Mouse (Mus musculus) cortical plate, adult 2 months (tissue): ENCODE results near the gene Ulk3. TPM values are rescaled to one million over a fixed set of nuclear protein-coding genes. Genes with fewer than 3 reads are reported as not detected.

ENCODE experiments used
- H3K27ac ChIP-seq: fragments of 200-500 bp; 2 replicates; pipeline ENCODE4 v1.5.1; 2012; ENCODE audit warnings: low read length, control low read depth, inconsistent platforms; ENCODE audit not compliant: insufficient read depth
- H3K4me1 ChIP-seq: fragments of 200-500 bp; 2 replicates; pipeline ENCODE4 v1.6.1; 2011; ENCODE audit warnings: low read length; ENCODE audit not compliant: control insufficient read depth, insufficient read depth
- H3K4me3 ChIP-seq: fragments of 200-500 bp; 2 replicates; pipeline ENCODE4 v1.5.1; 2011; ENCODE audit warnings: mild to moderate bottlenecking, low read length, control low read depth; ENCODE audit not compliant: insufficient read depth
- CTCF ChIP-seq: fragments of 200-500 bp; IDR thresholded peaks from 2 replicates; pipeline ENCODE4 v1.5.1; 2011; ENCODE audit warnings: mild to moderate bottlenecking, control low read depth, low read length; ENCODE audit not compliant: insufficient read depth; ENCODE audit errors: extremely low read depth
- POLR2A ChIP-seq: fragments of 200-500 bp; IDR thresholded peaks from 2 replicates; pipeline ENCODE4 v1.6.1; 2011; ENCODE audit warnings: mild to moderate bottlenecking, low read length, control low read depth; ENCODE audit not compliant: insufficient read depth; ENCODE audit errors: extremely low read depth
- polyA plus RNA-seq: library from polyadenylated mRNA; depleted of rRNA; stranded (reverse); fragments of >200 nt; gene quantifications from 2 replicates; pipeline ENCODE4 v1.2.3, GENCODE M21; 2012

Ulk3 gene
- polyA plus RNA-seq, 1 experiment: 54.5 TPM

- Histone ChIP-seq H3K27ac (no peak overlapping the region), H3K4me1 (peaks cover 15% of the 10 kb centered on the region), H3K4me3 (no peak overlapping the region)
- TF ChIP-seq POLR2A: no peak
- no peak for TF ChIP-seq CTCF
These were observed 24.6 kb upstream of the Ulk3 start for GRCm38 (mm10) chr9:57564609-57565008.

- no peak for TF ChIP-seq CTCF
- TF ChIP-seq POLR2A: no peak
- Histone ChIP-seq H3K4me3 (no peak overlapping the region), H3K4me1 (peaks cover 15% of the 10 kb centered on the region), H3K27ac (peak overlapping the region; percentile 48; the same call in 1 of the 2 replicates)
These were observed 23.5 kb upstream of the Ulk3 start for GRCm38 (mm10) chr9:57565741-57566221.

- Histone ChIP-seq H3K4me1 (peaks cover 12% of the 10 kb centered on the region), H3K27ac (peak overlapping the region; percentile 22; the same call in 1 of the 2 replicates), H3K4me3 (no peak overlapping the region)
- no peak for TF ChIP-seq POLR2A
- TF ChIP-seq CTCF: no peak
These were observed 22.4 kb upstream of the Ulk3 start for GRCm38 (mm10) chr9:57566846-57567245.

GRCm38 (mm10) chr9:57568500-57568899, 20.8 kb upstream of the Ulk3 start:
- peaks cover 9% of the 10 kb centered on the region for H3K4me1 ChIP-seq
- no peak overlapping the region for H3K27ac ChIP-seq
- H3K4me3 ChIP-seq: no peak overlapping the region
- no peak for TF ChIP-seq POLR2A
- TF ChIP-seq CTCF: no peak

GRCm38 (mm10) chr9:57574397-57574796, 14.9 kb upstream of the Ulk3 start:
- TF ChIP-seq CTCF: no peak
- no peak overlapping the region for H3K4me3 ChIP-seq
- H3K4me1 ChIP-seq: no peaks in the 10 kb centered on the region
- H3K27ac ChIP-seq: no peak overlapping the region

GRCm38 (mm10) chr9:57575577-57575976, 13.7 kb upstream of the Ulk3 start:
- TF ChIP-seq POLR2A (no peak), CTCF (no peak)
- no peak overlapping the region for H3K27ac ChIP-seq
- H3K4me3 ChIP-seq: no peak overlapping the region
- H3K4me1 ChIP-seq: no peaks in the 10 kb centered on the region

- Histone ChIP-seq H3K4me1 (no peaks in the 10 kb centered on the region), H3K4me3 (no peak overlapping the region), H3K27ac (no peak overlapping the region)
- TF ChIP-seq CTCF (no peak), POLR2A (no peak)
These were observed 12.0 kb upstream of the Ulk3 start for GRCm38 (mm10) chr9:57577144-57577849.

- Histone ChIP-seq H3K4me3 (no peak overlapping the region), H3K4me1 (no peaks in the 10 kb centered on the region), H3K27ac (no peak overlapping the region)
- TF ChIP-seq CTCF (no peak), POLR2A (no peak)
These were observed 4.3 kb upstream of the Ulk3 start for GRCm38 (mm10) chr9:57584991-57585390.

GRCm38 (mm10) chr9:57590726-57591125, 1.5 kb downstream of the Ulk3 start:
- peak; percentile 51 for TF ChIP-seq CTCF
- no peak for TF ChIP-seq POLR2A
- Histone ChIP-seq H3K4me3 (peak overlapping the region; percentile 78), H3K27ac (no peak overlapping the region), H3K4me1 (no peaks in the 10 kb centered on the region)

GRCm38 (mm10) chr9:57593454-57594173, 4.4 kb downstream of the Ulk3 start:
- Histone ChIP-seq H3K4me3 (no peak overlapping the region), H3K27ac (no peak overlapping the region), H3K4me1 (no peaks in the 10 kb centered on the region)
- TF ChIP-seq CTCF (no peak), POLR2A (no peak)
